Comparison of ENCODE assay signal across 9 mouse cellular contexts in the genomic region with DNA sequence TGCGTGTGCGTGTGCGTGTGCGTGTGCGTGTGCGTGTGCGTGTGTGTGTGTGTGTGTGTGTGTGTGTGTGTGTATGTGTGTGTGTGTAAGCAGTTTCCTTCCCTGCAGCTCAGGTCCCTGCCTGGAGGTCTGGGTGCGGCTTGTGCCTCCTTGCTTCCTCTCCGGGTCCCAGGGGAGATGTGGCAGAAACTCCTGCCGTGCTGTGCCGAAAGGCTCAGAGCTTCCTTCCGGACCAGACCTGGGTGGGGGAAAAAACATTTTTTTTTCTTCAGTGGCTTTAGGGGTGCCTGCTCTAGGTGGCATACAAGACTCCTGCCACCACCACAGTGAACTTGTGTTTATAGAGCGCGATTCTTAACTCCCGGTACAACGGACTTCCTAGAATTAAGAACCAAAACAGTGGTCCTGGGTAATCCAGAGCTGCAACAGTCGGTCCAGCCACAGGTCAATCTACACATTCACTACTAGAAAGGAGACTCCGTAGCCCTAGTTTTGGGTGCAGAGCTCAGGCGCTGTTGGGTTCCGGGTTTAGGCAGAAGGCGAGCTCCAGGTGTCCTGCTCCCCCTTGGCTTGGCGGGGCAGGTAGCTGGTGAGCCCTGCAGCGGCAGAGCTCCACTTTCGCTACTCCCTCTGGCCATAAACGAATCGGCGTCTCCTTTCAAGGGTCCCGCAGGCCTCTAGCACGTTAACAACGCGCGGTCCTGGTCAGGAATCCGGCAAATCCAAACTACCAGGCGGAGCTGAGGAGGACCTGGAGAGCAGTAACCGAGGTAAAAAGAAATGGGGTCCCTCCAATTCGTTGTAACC. TPM values are rescaled to one million over a fixed set of nuclear protein-coding genes. Genes with fewer than 3 reads are reported as not detected.
A peak's percentile ranks its signal among the peaks of the same experiment; 100 is the strongest.
DNase-seq lines count a peak whose midpoint lies in the region; ATAC-seq and TF ChIP-seq lines count a peak whose summit lies in the region.
"Had no signal": no experiment of that assay in that cellular context is flagged by ENCODE, and none has a peak within 500 bp of the region (broad histone marks: within the 10 kb centered on the region; RNA-seq: fewer than 3 reads in every experiment).

TSS of gene Hnf1b (plus strand) at position 535 of the 807 bp plus-strand sequence.

- H3K27ac ChIP-seq in gastrocnemius, adult 2 months, result no peak within 1 kb of the TSS
- no peak within 1 kb of the TSS for H3K27ac ChIP-seq in embryonic facial prominence, embryonic 11.5 days (replicated peaks; ENCODE audit: low read depth, low read length)
- no peak within 1 kb of the TSS for H3K27ac ChIP-seq in limb, embryonic 13.5 days

- H3K9ac ChIP-seq in embryonic facial prominence, embryonic 11.5 days (replicated peaks; ENCODE audit: low read length), result no peak within 1 kb of the TSS
- no peak within 1 kb of the TSS; the same call in 1 of the 2 replicates for H3K9ac ChIP-seq in limb, embryonic 13.5 days

- no peak for DNase-seq in gastrocnemius, adult 2 months
- no peak for DNase-seq in gastrocnemius, postnatal 10 days
- peak; percentile 52 to 53 for DNase-seq in B cell, adult 2 months
- peak; percentile 9 for DNase-seq in embryonic facial prominence, embryonic 11.5 days (ENCODE audit: low spot score)
- DNase-seq in thymus, adult 18-20 months, result no peak

- H3K27me3 ChIP-seq in embryonic facial prominence, embryonic 11.5 days (ENCODE audit: control insufficient read depth, insufficient read depth, low read length), result peaks cover 40% of the 10 kb centered on the region
- H3K27me3 ChIP-seq in limb, embryonic 13.5 days, result peaks cover 73% of the 10 kb centered on the region

- intact Hi-C loops in gastrocnemius, adult 2 months (cut with DNase I), result no loop called here

- 4% methylated on average over 32 of the region's 36 CpGs for WGBS in embryonic facial prominence, embryonic 11.5 days
- WGBS in limb, embryonic 13.5 days, result 3% methylated on average over 33 of the region's 36 CpGs

- H3K4me3 ChIP-seq in gastrocnemius, adult 2 months, result peak within 1 kb of the TSS; percentile 49
- no peak within 1 kb of the TSS for H3K4me3 ChIP-seq in embryonic facial prominence, embryonic 11.5 days (ENCODE audit: low read depth, low read length)
- peak within 1 kb of the TSS; percentile 21 for H3K4me3 ChIP-seq in limb, embryonic 13.5 days

- peaks cover 4% of the 10 kb centered on the region for H3K4me1 ChIP-seq in embryonic facial prominence, embryonic 11.5 days (ENCODE audit: control insufficient read depth, insufficient read depth, low read length)
- peaks cover 37% of the 10 kb centered on the region for H3K4me1 ChIP-seq in limb, embryonic 13.5 days

- no peak for ATAC-seq in embryonic facial prominence, embryonic 11.5 days (replicated peaks; ENCODE audit: insufficient number of reproducible peaks, low FRiP score, low TSS enrichment, low read depth)
- no peak for ATAC-seq in limb, embryonic 13.5 days (ENCODE audit: low FRiP score, low read depth)
- ATAC-seq in neutrophil, adult 5-6 weeks (ENCODE audit: extremely low read depth, insufficient number of reproducible peaks, low FRiP score, poor library complexity, severe bottlenecking), result peak; percentile 28
- ATAC-seq in erythroid progenitor cell, adult 5-6 weeks (replicated peaks; ENCODE audit: low FRiP score, poor library complexity, severe bottlenecking), result no peak

- H3K9me3 ChIP-seq in embryonic facial prominence, embryonic 11.5 days (replicated peaks; ENCODE audit: control insufficient read depth, low read length), result no peaks in the 10 kb centered on the region
- no peaks in the 10 kb centered on the region for H3K9me3 ChIP-seq in limb, embryonic 13.5 days

- no peak for TF ChIP-seq CTCF in gastrocnemius, adult 2 months (IDR thresholded peaks at IDR 0.05)

- no peak within 1 kb of the TSS for H3K4me2 ChIP-seq in embryonic facial prominence, embryonic 11.5 days (ENCODE audit: low read depth, low read length)
- H3K4me2 ChIP-seq in limb, embryonic 13.5 days (replicated peaks), result peak within 1 kb of the TSS; percentile 46

- no peaks in the 10 kb centered on the region for H3K36me3 ChIP-seq in embryonic facial prominence, embryonic 11.5 days (replicated peaks; ENCODE audit: control insufficient read depth, insufficient read depth, low read depth, low read length)
- H3K36me3 ChIP-seq in limb, embryonic 13.5 days, result no peaks in the 10 kb centered on the region

RNA-seq across cellular contexts. Expression of gene Hnf1b, which starts in this region (rescaled TPM):
- not detected for total RNA-seq in gastrocnemius, adult 2 months (2021)
- not detected for total RNA-seq in gastrocnemius, postnatal 10 days (2021)
- polyA plus RNA-seq in embryonic facial prominence, embryonic 11.5 days (2014; fragmentation: Nextera tagmentation; extraction: Ambion mirVana), result not detected in 2 replicates
- not detected in 2 replicates for polyA plus RNA-seq in limb, embryonic 13.5 days (2015; fragmentation: Nextera tagmentation; extraction: Ambion mirVana)
- total RNA-seq in neutrophil, adult 5-6 weeks (2017), result 0.58 TPM in 1 of 2 replicates, not detected in the other
- total RNA-seq in erythroid progenitor cell, adult 5-6 weeks (2015; ENCODE audit: low replicate concordance), result not detected in 2 replicates
- not detected in 2 replicates for total RNA-seq in erythroid progenitor cell, adult 5-6 weeks (2017; ENCODE audit: low replicate concordance)
- total RNA-seq: hematopoietic stem cell, adult 5-6 weeks had no signal

Comparison
In these comparisons a context has a peak if more than half of its experiments do, and no peak if none do; other contexts are left out.
1. Peak in DNase-seq in embryonic facial prominence, embryonic 11.5 days; RNA of the gene not detected or under 1 TPM.
2. Peak in ATAC-seq in neutrophil, adult 5-6 weeks; RNA of the gene not detected or under 1 TPM.
3. DNase-seq: peak in B cell, adult 2 months (2 of 2); none in gastrocnemius, adult 2 months (single experiment), gastrocnemius, postnatal 10 days (single experiment) and thymus, adult 18-20 months (0 of 2).